Mouse (Mus musculus) adipocyte (in vitro differentiated cells): Measurements from ENCODE around the gene Cdc42se1.

Experiments used
- DNase-seq: peaks from one replicate; pipeline ENCODE4 v3.0.0-alpha.2; 2016; ENCODE audit warnings: low spot score

The Cdc42se1 gene

GRCm38 (mm10) chr3:95224295-95224694 lies 4.2 kb upstream of the Cdc42se1 start:
- DNase-seq = peak; percentile 47

DNA sequence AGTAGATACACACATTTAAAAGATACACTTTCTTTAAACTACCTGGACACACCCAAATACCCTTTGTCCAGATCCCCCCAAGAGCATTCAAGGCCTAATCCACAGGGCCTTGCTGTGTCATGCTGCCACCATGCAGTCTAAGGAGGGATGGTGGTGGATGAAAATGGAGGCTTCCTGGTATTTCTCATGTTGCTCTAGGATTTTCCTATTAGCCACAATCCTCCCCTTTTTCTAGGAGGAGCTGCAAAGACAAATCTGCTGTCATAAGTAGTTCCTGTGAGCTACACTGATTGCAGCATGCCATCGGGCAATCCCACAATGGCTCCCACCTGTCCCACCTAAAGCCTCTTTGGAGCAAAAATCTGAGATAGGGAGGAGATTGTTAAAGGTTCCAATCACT lies 1.3 kb upstream of the Cdc42se1 start:
- DNase-seq = peak; percentile 27

DNA sequence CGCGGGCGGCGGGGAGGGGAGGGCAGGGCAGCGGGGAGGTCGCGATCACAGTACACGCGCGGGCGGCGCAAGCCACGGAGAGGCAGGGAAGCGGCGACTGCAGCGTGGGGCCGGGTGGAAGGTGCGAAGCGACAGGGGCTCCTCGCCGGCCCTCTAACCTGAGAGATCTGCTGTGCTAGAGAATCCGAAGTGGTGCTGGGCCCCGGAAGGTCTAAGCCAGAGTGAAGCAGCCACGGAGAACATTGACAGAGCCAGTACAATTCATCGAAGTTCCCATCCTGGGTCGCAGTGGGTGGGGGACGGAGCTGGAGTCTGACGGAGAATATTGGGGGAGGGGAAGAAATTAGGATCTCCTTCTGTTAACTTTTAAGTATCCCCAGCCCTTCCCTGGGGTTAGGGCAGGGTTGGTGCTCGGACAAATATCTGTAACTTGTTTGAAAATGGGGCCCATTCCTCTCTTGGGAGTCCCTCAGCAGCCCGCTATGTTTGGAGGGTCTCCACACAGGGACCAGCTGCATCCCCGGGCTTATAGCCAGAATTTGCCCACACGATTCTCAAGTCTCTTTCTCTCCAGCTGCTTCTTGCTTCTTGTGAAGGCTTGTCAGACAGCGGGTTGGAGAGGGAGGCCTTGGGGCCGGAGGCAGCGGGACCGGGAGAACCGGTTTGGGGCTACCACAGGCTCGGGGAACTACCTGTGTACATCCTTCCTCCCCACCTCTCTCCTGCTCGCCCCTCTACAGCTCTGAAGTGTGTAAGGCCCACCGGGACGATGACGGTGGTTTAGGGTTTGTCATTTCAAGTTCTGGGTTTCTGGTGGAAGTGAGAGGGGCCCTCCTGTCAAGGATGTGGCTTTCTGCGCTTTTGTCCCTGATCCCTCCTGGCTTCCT lies 605 bp downstream of the Cdc42se1 start:
- peak; percentile 44 for DNase-seq

- peak; percentile 80 for DNase-seq
Observed at GRCm38 (mm10) chr3:95229781-95230494, 1.4 kb downstream of the Cdc42se1 start.

DNA sequence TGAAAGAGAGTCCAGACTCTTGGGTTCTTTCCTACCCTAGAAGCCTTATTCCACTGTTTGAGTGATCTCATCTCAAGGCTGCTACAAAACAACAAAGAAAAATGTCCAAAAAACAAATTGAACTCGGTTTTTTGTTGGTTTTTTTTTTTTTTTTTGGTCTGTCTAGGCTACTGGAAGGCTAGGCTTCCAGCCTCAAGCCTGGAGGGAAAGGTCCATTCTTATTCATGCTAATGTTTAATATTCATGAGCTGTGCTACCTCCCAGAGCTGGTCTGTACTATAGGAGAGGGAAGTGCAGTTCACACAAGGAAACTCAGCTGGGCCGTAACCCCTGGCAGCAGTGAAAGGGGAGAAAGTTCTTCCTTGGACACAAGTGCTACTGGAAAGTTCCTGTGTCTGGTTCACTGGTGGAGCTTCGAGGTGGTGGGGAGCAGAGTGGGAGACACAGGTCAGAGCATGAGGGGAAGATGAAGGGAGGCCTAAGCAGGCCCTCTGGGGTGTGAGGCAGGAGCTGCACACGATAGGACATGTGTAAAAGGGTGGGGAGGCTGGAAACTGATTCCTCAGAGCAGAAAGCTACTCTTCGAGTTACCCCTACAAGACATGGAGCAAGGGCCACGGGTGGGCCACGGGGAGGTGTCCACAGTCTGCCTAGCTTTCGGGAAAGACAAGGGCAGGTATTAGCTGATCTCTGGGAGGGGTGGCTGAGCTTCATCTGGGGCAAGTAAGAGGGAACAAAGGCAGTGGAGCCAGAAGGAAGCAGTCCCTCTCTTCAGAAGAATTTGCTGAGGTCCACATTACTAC lies 2.2 kb downstream of the Cdc42se1 start:
- peak; percentile 68 for DNase-seq

GRCm38 (mm10) chr3:95231298-95232221 lies 3.0 kb downstream of the Cdc42se1 start, which contains the start of gene Mllt11:
Gene Mllt11, minus strand, starts transcription at chr3:95232171.
- DNase-seq = no peak

GRCm38 (mm10) chr3:95232771-95233170 lies 4.2 kb downstream of the Cdc42se1 start:
- DNase-seq = peak; percentile 31

DNA sequence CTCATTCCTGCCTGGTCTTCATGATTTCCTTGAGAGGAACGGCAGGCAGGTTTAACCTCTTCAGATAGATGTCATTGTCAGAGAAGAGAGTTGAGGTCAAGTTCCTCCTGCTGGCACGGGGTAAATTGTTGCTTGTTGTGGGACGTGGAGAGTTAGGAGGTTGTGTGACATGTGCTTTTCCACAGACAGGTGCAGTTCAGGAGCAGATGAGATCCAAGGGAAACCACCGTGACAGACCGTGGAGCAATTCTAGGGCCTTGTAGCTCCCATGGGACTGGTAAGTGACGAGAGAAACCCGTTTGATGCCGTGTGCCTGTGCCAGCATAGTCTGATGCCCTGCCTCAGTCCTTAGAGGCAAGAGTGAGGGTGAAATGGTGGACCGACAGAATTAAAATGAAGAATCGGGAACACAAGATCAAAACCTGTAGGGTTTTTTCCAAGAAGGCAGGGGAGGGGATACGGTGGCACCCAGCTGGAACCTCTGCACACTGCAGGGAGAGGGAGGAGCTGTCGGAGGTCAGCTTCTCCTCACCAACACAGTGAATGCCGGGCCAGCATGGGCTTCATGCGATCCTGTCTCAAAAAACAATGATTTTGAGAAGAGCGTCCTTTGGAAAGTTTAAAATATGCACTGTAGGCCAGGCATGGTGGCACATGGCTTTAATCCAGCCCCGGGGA lies 4.9 kb downstream of the Cdc42se1 start:
- no peak for DNase-seq

DNA sequence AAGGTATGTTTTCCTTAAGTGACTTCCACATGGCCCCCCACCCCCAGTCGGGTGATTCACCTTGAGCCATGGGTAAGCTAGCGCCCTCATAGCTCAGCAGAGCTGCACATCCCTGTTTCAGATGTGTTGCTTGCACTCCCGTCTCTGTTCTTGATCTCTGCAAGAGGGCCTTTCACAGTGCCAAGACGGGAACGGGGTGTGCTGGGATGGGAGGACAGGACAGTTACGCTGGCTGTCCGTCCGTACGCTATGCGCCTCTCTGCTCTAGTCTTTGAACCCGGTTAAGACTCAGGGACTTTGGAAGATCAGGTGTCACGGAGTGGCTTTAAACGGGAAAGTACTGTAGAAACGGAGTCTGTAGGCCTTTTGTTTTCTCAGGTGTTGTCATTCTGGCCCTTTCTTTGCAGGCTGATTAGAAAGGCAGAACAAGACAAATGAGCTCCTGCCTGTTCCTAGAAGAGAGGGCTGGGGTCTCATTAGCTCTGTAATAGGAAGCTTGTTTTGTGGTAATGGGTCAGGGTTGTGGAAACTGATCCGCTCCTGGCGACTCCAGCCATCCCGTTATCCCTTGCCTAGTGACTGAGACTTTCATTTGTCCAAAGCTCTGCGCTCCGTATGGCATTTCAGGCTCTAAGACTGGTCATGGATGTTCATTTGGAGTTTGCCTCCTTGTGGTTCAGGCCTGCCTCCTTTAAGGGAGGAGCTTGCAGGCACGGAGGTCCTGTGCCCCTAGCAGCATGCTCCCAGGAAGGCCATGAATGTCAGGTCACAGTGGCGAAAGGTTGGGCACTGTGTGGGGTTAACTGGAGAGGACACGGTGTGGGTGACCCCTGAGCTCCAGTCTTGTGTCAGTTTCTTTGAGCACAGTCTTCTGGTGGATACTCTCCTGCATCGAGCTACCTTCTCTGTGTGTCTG lies 7.1 kb downstream of the Cdc42se1 start:
- no peak for DNase-seq

GRCm38 (mm10) chr3:95237541-95238099 lies 9.1 kb downstream of the Cdc42se1 start:
- DNase-seq = peak; percentile 76

- peak; percentile 44 for DNase-seq
Observed at GRCm38 (mm10) chr3:95239022-95239421, 10.5 kb downstream of the Cdc42se1 start.

DNA sequence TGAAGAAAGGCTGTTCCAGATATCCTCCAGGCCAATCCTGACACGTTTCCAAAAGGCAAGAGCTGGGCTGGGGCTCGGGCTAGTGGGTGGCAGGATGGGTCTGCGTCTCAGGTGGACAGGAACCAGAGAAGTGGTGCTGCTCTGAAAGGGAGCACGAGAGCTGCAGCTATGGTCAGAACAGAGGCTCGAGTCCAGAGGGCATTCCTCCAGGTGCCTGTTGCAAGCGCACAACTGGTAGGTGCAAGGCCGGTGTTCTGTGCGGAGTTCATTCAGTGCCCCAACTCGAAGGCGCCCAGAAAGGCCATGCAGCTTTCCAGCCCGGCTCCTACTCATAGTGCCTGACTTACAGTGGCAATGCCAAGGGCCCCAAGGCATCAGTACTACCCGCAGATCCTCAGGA lies 11.4 kb downstream of the Cdc42se1 start:
- peak; percentile 31 for DNase-seq

DNA sequence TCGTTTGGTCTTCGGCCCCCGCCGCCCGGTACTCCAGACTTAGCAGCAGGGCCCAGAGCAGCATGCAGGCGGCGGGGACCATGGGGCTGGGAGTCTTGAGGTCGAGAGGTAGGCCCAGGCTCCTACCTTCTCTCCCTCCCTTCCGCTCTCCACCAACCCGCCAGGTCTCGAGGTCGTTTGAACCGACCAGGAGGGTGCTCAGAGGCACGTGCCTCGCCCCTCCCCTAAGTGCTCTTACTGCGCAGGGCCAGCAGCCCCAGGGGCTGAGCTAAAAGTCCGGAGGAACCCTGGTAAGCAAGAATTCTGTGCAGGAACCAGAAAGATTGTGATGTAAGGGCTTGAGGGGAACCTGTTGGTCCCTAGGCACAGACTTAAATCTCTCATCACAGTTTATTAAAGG lies 12.4 kb downstream of the Cdc42se1 start:
- DNase-seq = no peak

DNA sequence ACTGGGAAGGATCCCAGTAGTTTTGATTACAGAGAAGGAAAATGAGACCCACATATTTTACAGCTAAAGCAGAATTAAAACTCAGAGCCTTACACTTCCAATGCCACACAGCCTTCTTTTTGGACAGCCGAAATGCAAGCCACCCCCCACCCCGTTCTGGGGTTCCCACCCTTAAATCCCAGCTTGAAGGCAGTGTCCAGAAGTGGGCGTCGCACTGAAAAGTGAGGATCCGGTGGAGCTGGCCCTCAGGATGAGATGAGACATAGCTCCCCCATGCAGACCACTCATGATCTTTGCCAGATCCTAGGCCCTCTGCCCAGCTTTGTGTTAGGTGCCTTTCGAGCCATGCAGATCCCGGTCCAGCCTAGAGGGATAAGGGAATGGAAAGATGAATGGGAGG lies 13.0 kb downstream of the Cdc42se1 start, which contains the start of gene Gm128:
TSS of gene Gm128 (minus strand) at position 101 of the 400 bp plus-strand sequence.
- DNase-seq = no peak

DNA sequence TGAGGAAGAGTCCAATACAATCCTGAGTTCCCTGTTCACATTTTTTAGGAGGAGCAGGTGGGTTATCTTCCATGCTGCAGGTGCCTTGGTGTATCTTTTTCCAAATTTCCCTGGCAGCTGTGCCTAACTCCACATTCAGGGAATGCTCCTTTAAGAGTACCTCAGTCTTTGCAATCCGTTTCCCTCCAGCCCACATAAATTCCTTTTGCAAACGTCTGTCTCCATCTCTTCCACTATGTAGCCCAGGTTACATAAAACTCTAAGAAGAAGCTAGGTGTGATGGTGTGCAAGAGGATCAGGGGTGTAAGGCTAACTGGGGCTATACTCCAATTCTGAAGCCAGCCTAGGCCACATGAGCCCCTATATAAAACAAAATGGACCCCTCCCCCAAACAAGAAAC lies 14.6 kb downstream of the Cdc42se1 start:
- DNase-seq = no peak

DNA sequence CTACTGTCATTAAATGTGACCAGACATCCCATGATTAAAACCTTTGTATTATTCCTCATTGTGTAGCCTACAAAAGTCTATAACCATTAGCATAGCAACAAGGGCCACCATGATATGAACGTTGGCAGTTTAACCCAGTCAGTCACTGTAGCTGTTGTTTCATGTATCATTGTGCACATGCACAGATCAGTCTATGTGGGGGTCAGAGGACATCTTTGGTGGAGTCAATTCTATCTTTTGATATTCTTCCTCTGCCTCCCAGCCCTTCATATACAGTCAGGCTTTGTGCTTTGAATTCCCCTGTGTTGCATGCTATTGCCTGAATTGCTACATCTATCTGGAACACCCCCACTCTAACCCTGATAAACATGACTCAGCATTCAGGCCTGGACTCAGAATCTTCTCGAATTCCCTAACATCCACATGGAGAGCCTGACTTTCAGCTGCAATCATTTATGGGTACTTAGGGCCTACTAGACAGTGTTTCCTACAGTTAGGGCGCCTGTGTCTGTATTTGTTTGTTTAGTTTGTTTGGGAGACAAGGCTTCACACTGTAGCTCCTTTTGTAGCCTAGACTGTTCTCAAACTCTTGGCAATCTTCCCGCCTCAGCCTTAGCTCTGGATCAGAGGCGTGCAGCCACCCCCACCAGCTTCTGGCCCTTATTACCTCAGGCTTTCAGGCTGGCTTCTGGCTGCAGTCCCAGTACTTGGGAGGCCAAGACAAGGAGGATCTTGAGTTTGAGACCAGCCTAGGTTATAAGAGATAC lies 18.1 kb downstream of the Cdc42se1 start:
- peak; percentile 98 for DNase-seq

- no peak for DNase-seq
Observed at GRCm38 (mm10) chr3:95247660-95248336, 19.3 kb downstream of the Cdc42se1 start.

GRCm38 (mm10) chr3:95250361-95250760 lies 21.8 kb downstream of the Cdc42se1 start:
- no peak for DNase-seq
